Mouse (Mus musculus) adrenal gland, postnatal 10 days (tissue): Measurements from ENCODE around the gene Cdadc1. TPM values are rescaled to one million over a fixed set of nuclear protein-coding genes. Genes with fewer than 3 reads are reported as not detected.
A peak's percentile ranks its signal among the peaks of the same experiment; 100 is the strongest.

Experiments used
- DNase-seq: peaks from one replicate; pipeline ENCODE4 v3.0.0; 2021; ENCODE audit warnings: mixed read lengths
- total RNA-seq, 2 experiments: library from RNA; stranded (reverse); gene quantifications; 2 replicates each; pipeline ENCODE4 v1.2.3; 2021

Gene Cdadc1
- total RNA-seq, 2 experiments from 2014 or later = 59.4 to 61.1 TPM

GRCm38 (mm10) chr14:59543956-59544355, 53.8 kb downstream of the Cdadc1 start:
- DNase-seq = no peak

GRCm38 (mm10) chr14:59543158-59543826, 54.5 kb downstream of the Cdadc1 start:
- DNase-seq = no peak

- peak; percentile 58 for DNase-seq
These were observed 57.0 kb downstream of the Cdadc1 start for GRCm38 (mm10) chr14:59540761-59541160.

DNA sequence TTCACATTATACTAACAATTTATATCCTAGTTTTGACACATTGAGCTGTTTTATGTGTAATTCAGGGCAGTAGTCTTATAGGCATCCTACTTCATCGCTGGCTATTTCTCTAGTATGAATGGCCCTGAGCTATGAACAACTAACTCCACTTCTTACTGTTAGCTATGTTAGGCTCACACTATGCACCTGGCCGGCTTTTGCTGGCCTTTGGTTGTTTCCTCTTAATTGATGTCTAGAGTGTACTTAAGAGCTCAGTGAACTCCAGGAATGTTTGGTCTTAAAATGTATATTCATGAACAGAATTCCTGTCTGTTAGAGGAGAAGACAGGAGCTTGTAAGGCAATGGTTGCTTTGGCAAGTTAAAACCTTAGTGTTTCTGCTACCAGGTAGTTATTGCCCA, 57.5 kb downstream of the Cdadc1 start:
- no peak for DNase-seq

DNA sequence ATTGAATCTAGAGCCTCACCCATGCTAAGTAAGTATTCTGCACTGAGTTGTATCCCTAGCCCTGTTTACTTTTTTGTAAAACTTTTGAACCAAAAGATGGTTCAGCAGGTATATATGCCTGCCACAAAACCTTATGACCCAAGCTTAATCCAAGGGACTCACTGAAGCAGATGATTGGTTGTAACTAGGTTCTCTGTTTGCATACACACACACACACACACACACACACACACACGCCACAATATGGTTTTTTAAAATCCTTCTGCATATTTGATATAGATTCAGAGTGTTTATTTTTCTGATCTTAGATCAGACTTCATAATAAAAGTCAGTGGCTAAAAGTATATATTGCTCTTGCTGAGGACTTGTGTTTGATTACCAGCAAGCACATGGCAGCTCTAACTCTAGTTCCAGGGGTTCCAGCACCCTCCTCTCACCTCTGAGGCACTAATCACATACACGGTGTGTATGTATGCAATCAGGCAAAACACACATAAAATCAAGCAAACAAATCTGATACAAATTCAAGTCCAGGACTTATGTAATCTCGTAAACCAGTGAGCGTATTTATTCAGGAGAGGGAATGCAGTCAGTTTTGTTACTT, 59.8 kb downstream of the Cdadc1 start:
- no peak for DNase-seq

GRCm38 (mm10) chr14:59533908-59534307, 63.9 kb downstream of the Cdadc1 start:
- DNase-seq = no peak

GRCm38 (mm10) chr14:59532986-59533385, 64.8 kb downstream of the Cdadc1 start:
- no peak for DNase-seq

- DNase-seq = no peak
These were observed 67.0 kb downstream of the Cdadc1 start for GRCm38 (mm10) chr14:59530801-59531200.

DNA sequence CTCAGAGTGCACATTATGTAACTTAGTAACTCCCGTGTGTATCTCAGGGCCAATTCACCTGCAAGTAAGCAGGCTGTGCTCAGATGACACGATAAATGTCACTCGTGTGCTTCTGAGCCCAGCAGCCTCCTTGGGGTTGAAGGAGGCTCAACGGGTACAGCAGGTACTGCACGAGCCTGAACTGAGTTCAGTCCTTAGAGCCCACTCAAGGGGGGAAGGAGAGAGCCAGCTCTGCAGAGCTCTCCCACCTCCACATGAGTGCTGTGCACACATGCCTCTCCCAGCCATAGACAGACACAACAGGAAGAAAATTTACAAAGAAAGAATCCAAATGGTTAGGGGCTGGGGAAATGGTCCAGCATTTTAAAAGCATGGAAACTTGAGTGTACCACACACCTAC, 71.9 kb downstream of the Cdadc1 start:
- DNase-seq = no peak

- DNase-seq = no peak
These were observed 83.8 kb downstream of the Cdadc1 start for GRCm38 (mm10) chr14:59513922-59514444.

Other genes starting within 250 kb of the Cdadc1 start
- 1 to 10 TPM; 3.6 to 5.4 TPM for gene Phf11d, start 232.5 kb downstream of the Cdadc1 start, total RNA-seq
- under 1 TPM; 0.81 to 0.97 TPM for gene Phf11c, start 202.6 kb downstream of the Cdadc1 start, total RNA-seq
- gene Setdb2, start 157.1 kb downstream of the Cdadc1 start, total RNA-seq = 10 to 100 TPM in 1 of 2 experiments, 1 to 10 TPM in 1; 8.6 to 12.1 TPM
- 10 to 100 TPM; 34.8 to 41.6 TPM for gene Cab39l, start 157.0 kb downstream of the Cdadc1 start, total RNA-seq
- 10 to 100 TPM in 1 of 2 experiments, 1 to 10 TPM in 1; 4.3 to 11.7 TPM for gene Shisa2, start 27.3 kb upstream of the Cdadc1 start, total RNA-seq